Mouse (Mus musculus): ENCODE results near the gene Chst5. TPM values are rescaled to one million over a fixed set of nuclear protein-coding genes. Genes with fewer than 3 reads are reported as not detected.
"Not testable (repeated sequence)": the region's sequence is repeated elsewhere in the genome, so short reads cannot be mapped to it uniquely, and the experiment has no call there.

Chst5 gene
- polyA plus RNA-seq, 1 experiment from 2014 or later, result 4.0 TPM

DNA sequence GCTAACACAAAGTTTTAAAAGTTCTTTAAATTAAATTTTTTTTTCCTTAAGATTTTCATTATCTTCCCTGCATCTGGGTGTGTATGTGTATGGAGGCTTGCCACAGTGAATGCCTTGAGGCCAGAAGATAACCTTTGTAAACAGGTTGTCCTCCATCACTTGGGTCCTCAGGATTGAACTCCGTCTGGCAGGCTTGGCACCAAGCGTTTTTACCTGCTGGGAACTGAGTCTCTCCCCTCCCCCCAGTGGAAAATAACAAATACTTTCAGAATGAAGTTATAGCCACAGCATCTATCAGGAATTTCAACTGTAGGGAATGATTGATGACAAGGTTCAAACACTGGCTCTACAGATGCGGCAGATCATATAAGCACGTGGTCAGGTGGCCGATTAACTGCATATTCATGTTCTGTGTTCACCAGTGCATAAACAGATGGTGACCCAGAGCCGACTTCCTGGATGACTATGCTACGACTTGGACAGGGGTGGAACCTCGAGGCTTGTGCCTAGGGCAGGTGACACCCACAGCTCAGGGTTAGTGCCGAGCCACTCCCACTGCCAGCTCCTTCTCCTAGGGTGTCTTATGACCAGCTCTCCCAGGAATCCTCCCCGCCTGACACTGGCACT is 29.4 kb upstream of the Chst5 start:
- Histone ChIP-seq H3K27me3 (replicated peaks) (no peaks in the 10 kb centered on the region), H3K9me3 (no peaks in the 10 kb centered on the region), H3K27ac (peak overlapping the region; percentile 76), H3K9ac (peak overlapping the region; percentile 43), H3K4me3 (peak overlapping the region; percentile 89), H3K4me1 (peaks cover 22% of the 10 kb centered on the region), H3K36me3 (replicated peaks) (peaks cover 13% of the 10 kb centered on the region), H3K4me2 (peak overlapping the region; percentile 99)
- 7% methylated on average over 10 of the region's 10 CpGs for WGBS
- ATAC-seq (replicated peaks), result peak; percentile 66

DNA sequence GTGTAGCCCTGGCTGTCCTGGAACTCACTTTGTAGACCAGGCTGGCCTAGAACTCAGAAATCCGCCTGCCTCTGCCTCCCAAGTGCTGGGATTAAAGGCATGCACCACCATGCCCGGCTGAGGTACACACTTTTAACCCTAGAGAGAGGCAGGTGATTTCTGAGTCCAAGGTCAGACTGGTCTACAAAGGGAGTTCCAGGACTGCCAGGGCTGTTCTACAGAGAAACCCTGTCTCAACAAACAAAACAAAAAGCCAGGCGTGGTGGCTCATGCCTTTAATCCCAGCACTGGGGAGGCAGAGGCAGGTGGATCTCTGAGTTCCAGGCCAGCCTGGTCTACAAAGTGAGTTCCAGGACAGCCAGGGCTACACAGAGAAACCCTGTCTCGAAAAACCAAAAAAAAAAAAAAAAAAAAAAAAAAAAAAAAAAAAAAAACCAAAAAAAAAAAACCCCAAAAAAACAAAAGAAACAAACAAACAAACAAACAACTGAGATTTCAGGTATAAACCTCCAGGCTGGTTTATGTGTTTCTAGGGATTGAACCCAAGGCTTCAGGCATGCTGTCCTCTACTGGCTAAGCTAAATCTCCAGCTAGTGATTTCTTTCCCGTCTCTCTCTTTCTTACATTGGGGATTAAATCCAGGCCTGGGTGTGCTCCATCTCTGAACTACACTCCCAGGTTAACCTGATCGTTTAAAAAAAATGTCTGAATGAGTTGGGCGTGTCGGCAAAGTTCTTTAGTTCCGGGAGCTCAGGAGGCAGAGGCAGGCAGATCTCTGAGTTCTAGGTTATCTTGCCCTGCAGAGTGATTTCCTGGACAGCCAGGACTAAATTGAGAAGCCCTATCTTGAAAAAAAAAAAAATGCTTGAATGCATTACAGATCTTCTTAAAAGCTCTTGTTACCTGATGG is 28.1 kb upstream of the Chst5 start:
- 87% methylated on average over 9 of the region's 9 CpGs for WGBS
- peaks cover 22% of the 10 kb centered on the region for H3K4me1 ChIP-seq
- H3K4me2 ChIP-seq; H3K27me3 ChIP-seq (replicated peaks); ATAC-seq (replicated peaks); H3K27ac ChIP-seq; H3K9ac ChIP-seq; H3K9me3 ChIP-seq; H3K36me3 ChIP-seq (replicated peaks); H3K4me3 ChIP-seq: not testable (repeated sequence)

DNA sequence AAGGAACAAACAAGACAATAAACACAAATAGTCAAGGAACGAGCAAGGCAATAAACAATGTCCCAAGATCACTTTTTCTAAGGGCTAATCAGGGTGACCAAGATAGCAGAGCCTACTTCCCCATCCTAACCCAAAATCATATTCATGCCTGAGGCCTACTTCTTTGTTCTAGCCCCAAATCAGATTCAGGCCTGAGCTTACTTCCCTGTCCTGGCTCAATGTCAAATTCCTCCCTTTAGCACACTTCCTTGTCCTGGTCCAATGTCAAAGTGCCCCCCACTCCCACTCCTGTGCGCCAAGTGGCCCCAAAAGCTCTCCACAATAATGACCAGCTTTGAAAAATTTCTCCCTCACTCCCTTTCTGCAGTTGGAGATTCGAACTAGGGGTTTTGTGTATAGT is 26.9 kb upstream of the Chst5 start:
- no peak for ATAC-seq (replicated peaks)
- WGBS, result 68% methylated on average over 3 of the region's 3 CpGs
- Histone ChIP-seq H3K4me3 (no peak overlapping the region), H3K4me2 (no peak overlapping the region), H3K36me3 (replicated peaks) (no peaks in the 10 kb centered on the region), H3K4me1 (peaks cover 29% of the 10 kb centered on the region), H3K27ac (no peak overlapping the region), H3K27me3 (replicated peaks) (no peaks in the 10 kb centered on the region), H3K9me3 (no peaks in the 10 kb centered on the region), H3K9ac (no peak overlapping the region)

DNA sequence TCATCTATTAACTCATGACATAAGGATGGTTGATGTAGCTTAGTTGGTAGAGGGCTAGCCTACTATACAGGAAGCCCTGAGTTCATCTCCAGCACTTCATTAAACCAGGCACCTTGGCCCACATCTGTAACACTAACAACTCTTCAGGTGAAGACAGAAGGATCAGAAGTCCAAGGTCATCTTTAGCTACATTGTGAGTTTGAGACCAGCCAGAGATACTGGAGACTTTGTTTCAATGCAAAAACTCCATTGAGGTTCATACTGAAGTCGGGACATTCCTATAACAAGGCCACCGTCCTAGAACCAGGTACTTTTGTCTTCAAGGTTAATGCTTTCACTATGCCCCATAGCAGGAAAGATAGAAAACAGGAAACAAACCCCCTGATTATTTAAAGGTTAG is 24.0 kb upstream of the Chst5 start:
- Histone ChIP-seq H3K27ac (peak overlapping the region; percentile 94; the same call in 1 of the 2 replicates), H3K4me2 (peak overlapping the region; percentile 87; the same call in 1 of the 2 replicates), H3K9ac (no peak overlapping the region), H3K36me3 (replicated peaks) (no peaks in the 10 kb centered on the region), H3K4me3 (no peak overlapping the region), H3K4me1 (peaks cover 12% of the 10 kb centered on the region), H3K27me3 (replicated peaks) (no peaks in the 10 kb centered on the region), H3K9me3 (no peaks in the 10 kb centered on the region)
- WGBS, result 86% methylated on average over 2 of the region's 2 CpGs
- ATAC-seq (replicated peaks), result 0 out of 2 replicates have a peak, but pooled peaks have one; percentile 5

DNA sequence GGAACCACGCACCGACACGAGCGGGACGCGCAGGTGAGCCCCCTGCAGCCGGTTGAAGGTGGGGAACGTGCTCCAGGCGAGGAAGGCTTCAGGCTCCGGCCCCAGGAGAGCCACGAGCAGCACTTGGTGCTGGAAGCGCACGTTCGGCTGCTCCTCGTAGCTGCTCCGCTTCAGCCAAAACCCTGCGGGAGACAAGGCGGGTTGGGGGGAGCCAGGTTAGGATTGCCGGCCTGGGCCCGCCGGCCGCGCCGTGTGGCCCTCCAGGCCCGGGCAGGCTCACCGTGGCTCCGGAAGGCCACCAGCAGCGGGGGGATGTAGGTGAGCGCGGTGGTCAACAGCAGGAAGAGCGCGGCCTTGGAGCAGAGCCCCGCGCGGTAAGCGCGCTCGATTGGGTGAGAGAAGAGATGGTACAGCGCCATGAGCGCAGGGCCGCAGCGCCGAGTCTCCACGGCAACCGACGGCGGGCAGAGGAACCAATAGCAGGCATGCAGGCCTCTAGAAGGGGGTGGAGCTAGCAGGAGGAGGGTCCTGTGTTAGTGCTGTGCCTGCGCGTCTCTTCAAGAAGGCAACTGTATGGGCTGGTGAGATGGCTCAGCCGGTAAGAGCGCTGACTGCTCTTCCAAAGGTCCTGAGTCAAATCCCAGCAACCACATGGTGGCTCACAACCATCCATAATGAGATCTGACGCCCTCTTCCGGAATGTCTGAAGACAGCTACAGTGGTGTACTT is 23.3 kb upstream of the Chst5 start, which contains the start of gene Tmem231:
Gene Tmem231, minus strand, starts transcription at position 534 of the 729 bp plus-strand sequence.
- Histone ChIP-seq H3K4me2 (peak within 1 kb of the TSS; percentile 87), H3K9ac (peak within 1 kb of the TSS; percentile 87), H3K4me3 (peak within 1 kb of the TSS; percentile 60), H3K4me1 (peaks cover 12% of the 10 kb centered on the region), H3K27me3 (replicated peaks) (no peaks in the 10 kb centered on the region), H3K27ac (peak within 1 kb of the TSS; percentile 94), H3K9me3 (no peaks in the 10 kb centered on the region), H3K36me3 (replicated peaks) (no peaks in the 10 kb centered on the region)
- peak; percentile 100 for ATAC-seq (replicated peaks)
- WGBS, result under 1% methylated on average over 53 of the region's 53 CpGs

DNA sequence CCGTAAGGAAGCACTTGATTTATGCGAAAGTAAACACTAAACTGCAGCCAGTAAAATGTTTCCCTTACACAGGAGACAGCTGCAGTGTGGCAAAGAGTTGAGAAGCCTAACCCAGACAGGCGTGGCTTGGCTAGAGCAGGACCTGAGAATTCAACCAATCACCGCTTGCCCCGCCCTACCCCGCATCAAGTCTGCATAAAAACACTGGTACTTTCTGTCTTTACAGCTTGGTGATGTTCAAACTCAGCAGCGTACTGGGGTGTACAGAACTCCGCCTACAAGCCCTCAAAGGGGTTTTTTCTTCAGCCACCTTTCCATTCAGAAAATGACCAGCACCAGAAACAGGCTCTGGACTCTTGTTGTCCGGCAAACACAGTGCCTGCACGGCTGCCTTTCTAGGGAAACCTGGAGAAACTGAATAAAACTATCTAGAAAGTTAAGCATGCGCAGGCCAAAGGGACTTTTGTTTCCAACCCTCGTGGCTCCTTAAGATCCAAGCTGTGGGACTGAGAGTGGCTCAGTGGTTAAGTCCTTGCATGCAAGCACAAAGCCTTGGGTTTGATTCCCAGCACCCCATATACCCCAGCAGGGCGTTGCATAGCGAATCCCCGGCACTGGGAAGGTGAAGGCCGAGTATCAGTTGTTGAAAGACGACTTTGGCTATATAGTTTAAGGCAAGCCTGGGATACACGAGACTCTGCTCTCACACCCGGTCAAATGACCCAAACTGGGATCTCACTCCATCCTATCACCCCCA is 22.5 kb upstream of the Chst5 start:
- Histone ChIP-seq H3K4me2 (peak overlapping the region; percentile 87), H3K4me1 (peaks cover 12% of the 10 kb centered on the region), H3K9ac (peak overlapping the region; percentile 87), H3K4me3 (peak overlapping the region; percentile 60), H3K9me3 (no peaks in the 10 kb centered on the region), H3K36me3 (replicated peaks) (no peaks in the 10 kb centered on the region), H3K27ac (peak overlapping the region; percentile 94), H3K27me3 (replicated peaks) (no peaks in the 10 kb centered on the region)
- 28% methylated on average over 19 of the region's 19 CpGs for WGBS
- no peak for ATAC-seq (replicated peaks)

DNA sequence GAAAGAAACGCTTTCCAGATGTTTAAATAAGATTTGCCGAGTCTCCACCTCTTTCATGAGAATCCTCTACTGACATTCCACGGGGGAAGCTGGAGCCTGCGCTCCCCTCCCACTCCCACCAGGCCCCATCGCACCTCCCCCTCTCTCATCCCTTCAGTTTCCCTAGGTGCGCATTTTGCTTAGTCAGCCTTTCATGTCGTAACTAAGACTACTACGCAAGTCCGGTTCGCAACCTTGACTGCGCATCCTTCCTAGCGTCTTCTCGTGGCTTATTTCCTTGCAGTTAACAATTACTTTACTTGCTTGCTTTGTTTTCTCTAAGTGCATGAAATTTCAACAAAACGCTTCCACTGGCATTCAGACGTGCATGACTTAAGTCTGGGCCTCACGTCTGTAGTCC is 21.5 kb upstream of the Chst5 start:
- Histone ChIP-seq H3K4me3 (no peak overlapping the region), H3K27ac (no peak overlapping the region), H3K27me3 (replicated peaks) (no peaks in the 10 kb centered on the region), H3K9me3 (no peaks in the 10 kb centered on the region), H3K4me1 (peaks cover 12% of the 10 kb centered on the region), H3K9ac (no peak overlapping the region), H3K36me3 (replicated peaks) (no peaks in the 10 kb centered on the region), H3K4me2 (no peak overlapping the region)
- 79% methylated on average over 16 of the region's 16 CpGs for WGBS
- no peak for ATAC-seq (replicated peaks)

DNA sequence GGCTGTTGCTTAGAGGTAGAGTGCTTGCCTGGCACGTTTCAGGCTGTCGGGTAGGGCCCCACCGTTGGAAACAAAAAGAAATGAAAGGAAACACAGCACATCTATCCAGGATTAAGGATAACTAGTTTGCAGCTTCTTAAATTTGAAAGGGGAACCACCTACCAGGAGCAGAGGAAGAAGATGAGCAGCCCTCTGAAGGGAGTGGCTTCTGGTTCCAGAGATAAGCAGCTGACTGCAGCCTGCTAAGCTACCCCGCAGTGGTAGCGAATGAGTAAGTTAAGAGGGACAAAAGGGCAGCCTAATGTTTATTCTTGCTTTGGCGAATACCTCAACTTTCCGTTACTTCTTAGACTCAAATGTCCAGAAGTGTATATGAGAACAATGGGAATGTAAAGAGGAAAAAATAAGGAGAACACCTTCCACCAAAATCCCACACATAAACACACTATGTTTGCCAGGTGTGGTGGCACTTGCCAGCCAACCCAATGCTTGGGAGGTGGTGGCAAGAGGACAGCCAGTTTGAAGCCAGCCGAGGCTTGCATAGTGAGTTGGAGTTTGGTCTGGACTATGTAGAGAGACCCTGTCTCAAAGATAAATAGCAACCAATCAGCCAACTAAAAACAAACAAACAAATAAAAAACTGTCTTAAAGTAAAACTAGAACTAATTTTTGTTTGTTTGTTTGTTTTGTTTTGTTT is 19.5 kb upstream of the Chst5 start:
- Histone ChIP-seq H3K4me2 (no peak overlapping the region), H3K9ac (no peak overlapping the region), H3K9me3 (no peaks in the 10 kb centered on the region), H3K4me1 (peaks cover 12% of the 10 kb centered on the region), H3K27ac (no peak overlapping the region), H3K4me3 (no peak overlapping the region), H3K27me3 (replicated peaks) (no peaks in the 10 kb centered on the region), H3K36me3 (replicated peaks) (no peaks in the 10 kb centered on the region)
- WGBS, result 73% methylated on average over 8 of the region's 8 CpGs
- ATAC-seq (replicated peaks), result no peak

DNA sequence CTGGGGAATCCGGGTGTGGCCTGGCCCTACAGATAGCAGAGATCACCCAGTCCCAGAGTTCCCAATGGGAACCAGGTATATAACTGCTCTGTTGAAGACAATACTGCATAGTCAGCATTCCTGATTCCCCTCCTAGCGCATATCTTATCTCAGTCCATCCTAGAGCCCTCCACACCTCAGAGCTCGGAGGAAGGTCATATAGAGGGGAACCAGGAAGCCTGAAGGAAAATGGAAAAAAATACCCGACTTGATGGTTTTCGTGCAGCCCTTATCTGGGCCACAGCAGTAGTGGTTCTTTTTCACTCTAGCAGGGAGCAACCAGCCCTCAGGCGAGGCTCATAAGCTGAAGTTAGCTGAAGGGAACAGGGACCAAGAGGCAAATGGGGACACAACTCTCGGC is 14.7 kb upstream of the Chst5 start:
- no peaks in the 10 kb centered on the region for H3K36me3 ChIP-seq (replicated peaks)
- no peaks in the 10 kb centered on the region for H3K4me1 ChIP-seq
- H3K9me3 ChIP-seq, result no peaks in the 10 kb centered on the region
- H3K9ac ChIP-seq, result no peak overlapping the region
- no peak overlapping the region for H3K4me3 ChIP-seq
- H3K27me3 ChIP-seq (replicated peaks), result no peaks in the 10 kb centered on the region
- ATAC-seq (replicated peaks), result no peak
- 87% methylated on average over 7 of the region's 7 CpGs for WGBS
- no peak overlapping the region for H3K4me2 ChIP-seq
- H3K27ac ChIP-seq, result no peak overlapping the region

DNA sequence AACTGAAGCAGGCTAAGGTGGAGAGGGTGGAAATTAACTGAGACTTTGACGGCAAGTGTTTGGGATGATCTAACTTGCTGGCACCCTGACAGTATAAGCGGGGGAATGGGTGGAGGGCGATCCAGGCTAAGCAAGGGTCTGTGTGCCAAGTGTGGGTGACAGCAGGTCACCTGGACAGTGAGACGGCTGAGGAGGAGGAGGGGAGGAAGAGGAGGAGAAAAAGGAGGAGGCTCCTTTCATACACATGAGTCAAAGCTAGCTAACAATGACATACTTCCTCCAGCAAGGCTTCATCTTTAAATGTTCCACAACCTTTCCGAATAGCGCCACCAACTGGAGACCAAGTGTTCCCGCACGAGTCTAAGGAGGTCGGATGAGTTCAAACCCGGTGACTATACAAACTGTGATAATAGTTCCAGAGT is 13.1 kb upstream of the Chst5 start:
- Histone ChIP-seq H3K9ac (no peak overlapping the region), H3K4me3 (no peak overlapping the region), H3K27me3 (replicated peaks) (no peaks in the 10 kb centered on the region), H3K27ac (no peak overlapping the region), H3K36me3 (replicated peaks) (no peaks in the 10 kb centered on the region), H3K4me1 (no peaks in the 10 kb centered on the region), H3K9me3 (no peaks in the 10 kb centered on the region), H3K4me2 (no peak overlapping the region)
- WGBS, result 33% methylated on average over 10 of the region's 10 CpGs
- no peak for ATAC-seq (replicated peaks)

DNA sequence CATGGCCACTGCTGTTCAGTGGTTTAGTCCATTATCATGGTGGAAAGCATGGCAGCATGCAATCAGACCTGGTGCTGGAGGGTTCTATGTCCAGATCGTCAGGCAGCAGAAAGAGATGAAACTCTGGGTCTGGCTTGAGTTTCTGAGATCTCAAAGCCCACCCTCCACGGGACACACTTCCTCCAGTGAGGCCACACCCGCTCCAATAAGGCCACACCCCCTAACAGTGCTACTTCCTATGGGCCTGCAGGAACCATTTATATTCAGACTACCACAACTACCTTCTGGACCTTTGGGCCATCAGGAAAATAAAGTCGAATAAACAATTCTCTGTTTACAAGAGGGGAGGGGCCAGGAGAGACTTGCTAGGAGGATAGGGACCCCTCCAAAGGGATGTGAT is 10.7 kb upstream of the Chst5 start:
- Histone ChIP-seq H3K27me3 (replicated peaks) (no peaks in the 10 kb centered on the region), H3K9me3 (no peaks in the 10 kb centered on the region), H3K4me2 (no peak overlapping the region), H3K36me3 (replicated peaks) (0 out of 2 replicates have a peak, but pooled peaks cover 3% of the 10 kb centered on the region), H3K4me1 (no peaks in the 10 kb centered on the region), H3K4me3 (no peak overlapping the region), H3K27ac (no peak overlapping the region), H3K9ac (no peak overlapping the region)
- no peak for ATAC-seq (replicated peaks)
- 92% methylated on average over 4 of the region's 4 CpGs for WGBS
